Mouse (Mus musculus) embryonic facial prominence, embryonic 15.5 days (tissue): Measurements from ENCODE around the gene Trabd. TPM values are rescaled to one million over a fixed set of nuclear protein-coding genes. Genes with fewer than 3 reads are reported as not detected.

ENCODE experiments used
- ATAC-seq: fragments of 200-750 bp; cut with Nextera tagmentation; 2 replicates; pipeline ENCODE4 v1.8.0; 2017; ENCODE audit warnings: low read depth, moderate TSS enrichment; ENCODE audit not compliant: insufficient number of reproducible peaks, low FRiP score, low TSS enrichment
- H3K27ac ChIP-seq: fragments of 300-500 bp; sonication (generic); replicated peaks from 2 replicates; pipeline ENCODE4 v1.5.1; 2015; ENCODE audit warnings: mild to moderate bottlenecking, inconsistent platforms
- H3K27me3 ChIP-seq: fragments of 300-500 bp; sonication (generic); 2 replicates; pipeline ENCODE4 v1.6.1; 2015; ENCODE audit warnings: inconsistent platforms
- H3K36me3 ChIP-seq: fragments of 300-500 bp; sonication (generic); 2 replicates; pipeline ENCODE4 v1.6.1; 2015; ENCODE audit warnings: mild to moderate bottlenecking, inconsistent platforms
- H3K4me1 ChIP-seq: fragments of 300-500 bp; sonication (generic); 2 replicates; pipeline ENCODE4 v1.6.1; 2015; ENCODE audit warnings: inconsistent platforms
- H3K4me2 ChIP-seq: fragments of 300-500 bp; sonication (generic); replicated peaks from 2 replicates; pipeline ENCODE4 v1.6.1; 2015; ENCODE audit warnings: mild to moderate bottlenecking, inconsistent platforms
- H3K4me3 ChIP-seq: fragments of 300-500 bp; sonication (generic); replicated peaks from 2 replicates; pipeline ENCODE4 v1.5.1; 2015; ENCODE audit warnings: mild to moderate bottlenecking, inconsistent platforms
- H3K9ac ChIP-seq: fragments of 300-500 bp; sonication (generic); 2 replicates; pipeline ENCODE4 v1.6.1; 2015; ENCODE audit warnings: inconsistent platforms
- H3K9me3 ChIP-seq: fragments of 300-500 bp; sonication (generic); replicated peaks from 2 replicates; pipeline ENCODE4 v1.6.1; 2016; ENCODE audit warnings: inconsistent platforms
- WGBS: fragments of 180-500 bp; shearing (Covaris S2); methylation state at CpG from one replicate; pipeline ENCODE4 v1.1.7; 2015; 5-methylcytosine and 5-hydroxymethylcytosine counted together
- polyA plus RNA-seq: library from polyadenylated mRNA; unstranded; fragments of >200 nt; fragmentation: Nextera tagmentation; extraction: Ambion mirVana; gene quantifications from 2 replicates; pipeline ENCODE4 v1.2.1, GENCODE M21; 2015

Trabd gene
- polyA plus RNA-seq, 1 experiment from 2014 or later = 53.8 TPM

- no peak overlapping the region; the same call in 1 of the 2 replicates for H3K9ac ChIP-seq
- H3K4me2 ChIP-seq = no peak overlapping the region
- ATAC-seq = no peak
- no peak overlapping the region for H3K4me3 ChIP-seq
- no peaks in the 10 kb centered on the region for H3K4me1 ChIP-seq
- peaks cover 99% of the 10 kb centered on the region for H3K36me3 ChIP-seq
- H3K9me3 ChIP-seq = no peaks in the 10 kb centered on the region
- no peaks in the 10 kb centered on the region for H3K27me3 ChIP-seq
- WGBS = 97% methylated on average over 8 of the region's 8 CpGs
- no peak overlapping the region for H3K27ac ChIP-seq
Measured at GRCm38 (mm10) chr15:89104425-89104824, 29.5 kb downstream of the Trabd start.

- H3K27ac ChIP-seq = no peak overlapping the region
- no peaks in the 10 kb centered on the region for H3K4me1 ChIP-seq
- no peak overlapping the region for H3K9ac ChIP-seq
- H3K9me3 ChIP-seq = no peaks in the 10 kb centered on the region
- ATAC-seq = no peak
- no peaks in the 10 kb centered on the region for H3K27me3 ChIP-seq
- peaks cover 99% of the 10 kb centered on the region for H3K36me3 ChIP-seq
- no peak overlapping the region for H3K4me2 ChIP-seq
- H3K4me3 ChIP-seq = no peak overlapping the region
- 87% methylated on average over 13 of the region's 13 CpGs for WGBS
Measured at GRCm38 (mm10) chr15:89106073-89106472, 31.1 kb downstream of the Trabd start.

- 67% methylated on average over 1 of the region's 1 CpGs for WGBS
- H3K4me1 ChIP-seq = no peaks in the 10 kb centered on the region
- H3K36me3 ChIP-seq = peaks cover 98% of the 10 kb centered on the region
Measured at GRCm38 (mm10) chr15:89106976-89107375, 32.1 kb downstream of the Trabd start.

GRCm38 (mm10) chr15:89110147-89110546 lies 35.2 kb downstream of the Trabd start:
- Histone ChIP-seq H3K9ac (no peak overlapping the region), H3K9me3 (no peaks in the 10 kb centered on the region), H3K4me3 (no peak overlapping the region), H3K4me1 (no peaks in the 10 kb centered on the region), H3K4me2 (no peak overlapping the region), H3K27me3 (no peaks in the 10 kb centered on the region), H3K27ac (no peak overlapping the region), H3K36me3 (peaks cover 90% of the 10 kb centered on the region)
- no peak for ATAC-seq
- 76% methylated on average over 9 of the region's 9 CpGs for WGBS

More at GRCm38 (mm10) chr15:89106976-89107375, 32.1 kb downstream of the Trabd start:
- Histone ChIP-seq H3K27ac (no peak overlapping the region), H3K4me3 (no peak overlapping the region), H3K9me3 (no peaks in the 10 kb centered on the region), H3K4me2 (no peak overlapping the region), H3K9ac (no peak overlapping the region), H3K27me3 (no peaks in the 10 kb centered on the region)
- ATAC-seq = no peak

GRCm38 (mm10) chr15:89118007-89118406 lies 43.1 kb downstream of the Trabd start:
- no peak for ATAC-seq
- Histone ChIP-seq H3K4me1 (peaks cover 32% of the 10 kb centered on the region), H3K36me3 (peaks cover 54% of the 10 kb centered on the region)

GRCm38 (mm10) chr15:89122649-89123366 lies 47.9 kb downstream of the Trabd start, which contains the start of gene Tubgcp6:
TSS of gene Tubgcp6 (minus strand) at chr15:89123112.
- Histone ChIP-seq H3K4me2 (peak within 1 kb of the TSS; percentile 91), H3K9ac (peak within 1 kb of the TSS; percentile 87), H3K27me3 (no peaks in the 10 kb centered on the region), H3K36me3 (peaks cover 36% of the 10 kb centered on the region), H3K27ac (peak within 1 kb of the TSS; percentile 87), H3K9me3 (no peaks in the 10 kb centered on the region), H3K4me1 (peaks cover 46% of the 10 kb centered on the region), H3K4me3 (peak within 1 kb of the TSS; percentile 96)
- under 1% methylated on average over 47 of the region's 47 CpGs for WGBS
- peak; percentile 81 for ATAC-seq

More at GRCm38 (mm10) chr15:89118007-89118406, 43.1 kb downstream of the Trabd start:
- Histone ChIP-seq H3K9me3 (no peaks in the 10 kb centered on the region), H3K4me3 (no peak overlapping the region), H3K27ac (no peak overlapping the region), H3K9ac (no peak overlapping the region), H3K4me2 (no peak overlapping the region), H3K27me3 (no peaks in the 10 kb centered on the region)

GRCm38 (mm10) chr15:89123595-89123994 lies 48.7 kb downstream of the Trabd start:
- peaks cover 32% of the 10 kb centered on the region for H3K36me3 ChIP-seq
- peak overlapping the region; percentile 91 for H3K4me2 ChIP-seq
- peaks cover 50% of the 10 kb centered on the region for H3K4me1 ChIP-seq
- WGBS = 28% methylated on average over 11 of the region's 11 CpGs
- peak overlapping the region; percentile 87 for H3K9ac ChIP-seq
- H3K4me3 ChIP-seq = peak overlapping the region; percentile 96
- H3K9me3 ChIP-seq = no peaks in the 10 kb centered on the region
- no peak for ATAC-seq
- H3K27me3 ChIP-seq = no peaks in the 10 kb centered on the region
- H3K27ac ChIP-seq = peak overlapping the region; percentile 87

- H3K9ac ChIP-seq = no peak overlapping the region
- H3K9me3 ChIP-seq = no peaks in the 10 kb centered on the region
- no peaks in the 10 kb centered on the region for H3K27me3 ChIP-seq
- no peak overlapping the region for H3K4me3 ChIP-seq
- peaks cover 26% of the 10 kb centered on the region for H3K36me3 ChIP-seq
- peaks cover 55% of the 10 kb centered on the region for H3K4me1 ChIP-seq
- ATAC-seq = no peak
- WGBS = 86% methylated on average over 3 of the region's 3 CpGs
- no peak overlapping the region for H3K27ac ChIP-seq
- H3K4me2 ChIP-seq = no peak overlapping the region
Measured at GRCm38 (mm10) chr15:89124312-89124711, 49.4 kb downstream of the Trabd start.

GRCm38 (mm10) chr15:89125351-89125750 lies 50.4 kb downstream of the Trabd start:
- H3K4me3 ChIP-seq = no peak overlapping the region
- no peak overlapping the region for H3K4me2 ChIP-seq
- 90% methylated on average over 9 of the region's 9 CpGs for WGBS
- no peaks in the 10 kb centered on the region for H3K27me3 ChIP-seq
- H3K27ac ChIP-seq = no peak overlapping the region
- ATAC-seq = no peak
- peaks cover 48% of the 10 kb centered on the region for H3K4me1 ChIP-seq
- no peak overlapping the region for H3K9ac ChIP-seq
- H3K36me3 ChIP-seq = peaks cover 17% of the 10 kb centered on the region; the same call in 1 of the 2 replicates
- H3K9me3 ChIP-seq = no peaks in the 10 kb centered on the region

GRCm38 (mm10) chr15:89126622-89127021 lies 51.7 kb downstream of the Trabd start:
- Histone ChIP-seq H3K9me3 (no peaks in the 10 kb centered on the region), H3K36me3 (peaks cover 13% of the 10 kb centered on the region; the same call in 1 of the 2 replicates), H3K4me3 (no peak overlapping the region), H3K9ac (no peak overlapping the region), H3K4me2 (no peak overlapping the region), H3K4me1 (peaks cover 35% of the 10 kb centered on the region), H3K27me3 (no peaks in the 10 kb centered on the region), H3K27ac (no peak overlapping the region)
- WGBS = 83% methylated on average over 8 of the region's 8 CpGs
- no peak for ATAC-seq

- 83% methylated on average over 8 of the region's 8 CpGs for WGBS
Measured at GRCm38 (mm10) chr15:89127364-89127940, 52.5 kb downstream of the Trabd start.

More at GRCm38 (mm10) chr15:89127364-89127940, 52.5 kb downstream of the Trabd start:
- Histone ChIP-seq H3K4me3 (peak overlapping the region; percentile 71), H3K4me2 (peak overlapping the region; percentile 89), H3K4me1 (peaks cover 27% of the 10 kb centered on the region), H3K36me3 (peaks cover 13% of the 10 kb centered on the region; the same call in 1 of the 2 replicates), H3K27me3 (no peaks in the 10 kb centered on the region), H3K27ac (no peak overlapping the region), H3K9ac (peak overlapping the region; percentile 64; the same call in 1 of the 2 replicates), H3K9me3 (no peaks in the 10 kb centered on the region)
- ATAC-seq = no peak
